Mouse (Mus musculus) CH12.LX (cell line): Measurements from ENCODE around the gene Nup155. TPM values are rescaled to one million over a fixed set of nuclear protein-coding genes. Genes with fewer than 3 reads are reported as not detected.

Source experiments
- DNase-seq: peaks from one replicate; pipeline ENCODE4 v3.0.0-alpha.2; 2013; ENCODE audit errors: extremely low read depth
- H3K27ac ChIP-seq: 2 replicates; pipeline ENCODE4 v1.5.1; 2012; ENCODE audit warnings: low read depth, mild to moderate bottlenecking, control low read depth, moderate library complexity; ENCODE audit not compliant: insufficient read depth
- H3K27me3 ChIP-seq: replicated peaks from 2 replicates; pipeline ENCODE3; 2012; ENCODE audit warnings: inconsistent platforms
- H3K36me3 ChIP-seq, 2 experiments: replicated peaks in 1 of 2; 2 replicates each; pipeline versions ENCODE3 to v1.6.1; 2012; ENCODE audit warnings: inconsistent platforms in 1 of 2, low read length in 1 of 2, mild to moderate bottlenecking in 1 of 2, mixed read lengths in 1 of 2, moderate library complexity in 1 of 2; ENCODE audit not compliant: control insufficient read depth in 1 of 2, insufficient read depth in 1 of 2
- H3K4me1 ChIP-seq, 2 experiments: 2 replicates each; pipeline ENCODE4 v1.6.1; 2012; ENCODE audit warnings: inconsistent platforms in 1 of 2, moderate library complexity in 1 of 2; ENCODE audit not compliant: insufficient read depth in 2 of 2, control insufficient read depth in 1 of 2
- H3K4me2 ChIP-seq: 2 replicates; pipeline ENCODE4 v1.6.1; 2012; ENCODE audit warnings: low read depth, mild to moderate bottlenecking, control low read depth; ENCODE audit not compliant: poor library complexity, insufficient read depth, severe bottlenecking
- H3K4me3 ChIP-seq, 3 experiments: fragments of 150-350 bp in 1 of 3; sonication (generic) in 1 of 3; replicated peaks in 1 of 3; 2 replicates each; pipeline versions ENCODE3 to v1.5.1; 2011 to 2012; ENCODE audit warnings: low read depth in 2 of 3, low read length in 2 of 3, mild to moderate bottlenecking in 2 of 3, moderate library complexity in 2 of 3, control low read depth in 1 of 3, improper control_type of control experiment in 1 of 3, inconsistent platforms in 1 of 3, mixed read lengths in 1 of 3; ENCODE audit not compliant: poor library complexity in 1 of 3
- H3K79me2 ChIP-seq: replicated peaks from 2 replicates; pipeline ENCODE4 v1.6.1; 2012; ENCODE audit warnings: mild to moderate bottlenecking, moderate library complexity; ENCODE audit not compliant: control insufficient read depth, poor library complexity, insufficient read depth, severe bottlenecking; ENCODE audit errors: extremely low read depth
- H3K9ac ChIP-seq: 2 replicates; pipeline ENCODE4 v1.6.1; 2012; ENCODE audit warnings: low read depth, mild to moderate bottlenecking, control low read depth, moderate library complexity; ENCODE audit not compliant: insufficient read depth
- H3K9me3 ChIP-seq: replicated peaks from 2 replicates; pipeline ENCODE3; 2012; ENCODE audit warnings: low read length, inconsistent platforms, mixed read lengths
- BHLHE40 ChIP-seq: IDR thresholded peaks from 2 replicates; pipeline ENCODE4 v1.6.1; 2011; ENCODE audit warnings: mild to moderate bottlenecking, low read depth, low read length, improper control_type of control experiment
- EP300 ChIP-seq: IDR thresholded peaks from 2 replicates; pipeline ENCODE4 v1.6.1; 2011; ENCODE audit warnings: low read length, improper control_type of control experiment
- ETS1 ChIP-seq: conservative IDR thresholded peaks from 2 replicates; pipeline ENCODE4 v1.6.1; 2012; ENCODE audit warnings: low read depth, mild to moderate bottlenecking, inconsistent platforms, low read length, improper control_type of control experiment, moderate library complexity
- HCFC1 ChIP-seq: IDR thresholded peaks from 2 replicates; pipeline ENCODE4 v1.6.1; 2012; ENCODE audit warnings: low read depth, mild to moderate bottlenecking, inconsistent platforms, low read length, improper control_type of control experiment
- IRF4 ChIP-seq: IDR thresholded peaks from 2 replicates; pipeline ENCODE4 v1.6.1; 2014; ENCODE audit warnings: low read depth, mild to moderate bottlenecking, inconsistent platforms, low read length, improper control_type of control experiment
- KAT2A ChIP-seq: IDR thresholded peaks from 2 replicates; pipeline ENCODE4 v1.6.1; 2012; ENCODE audit warnings: low read length, improper control_type of control experiment, inconsistent platforms; ENCODE audit not compliant: insufficient replicate concordance
- MEF2A ChIP-seq: IDR thresholded peaks from 2 replicates; pipeline ENCODE4 v1.6.1; 2014; ENCODE audit warnings: low read depth, mild to moderate bottlenecking, inconsistent platforms, low read length, improper control_type of control experiment, borderline replicate concordance
- MXI1 ChIP-seq: IDR thresholded peaks from 2 replicates; pipeline ENCODE4 v1.6.1; 2011; ENCODE audit warnings: mild to moderate bottlenecking, low read depth, low read length, improper control_type of control experiment
- PAX5 ChIP-seq: IDR thresholded peaks from 2 replicates; pipeline ENCODE4 v1.6.1; 2012; ENCODE audit warnings: low read length, inconsistent platforms, mixed read lengths
- RAD21 ChIP-seq: IDR thresholded peaks from 2 replicates; pipeline ENCODE4 v1.6.1; 2011; ENCODE audit warnings: low read depth, mild to moderate bottlenecking, low read length, improper control_type of control experiment, moderate library complexity
- RCOR1 ChIP-seq: conservative IDR thresholded peaks from 2 replicates; pipeline ENCODE4 v1.6.1; 2012; ENCODE audit warnings: low read depth, mild to moderate bottlenecking, inconsistent platforms, low read length, improper control_type of control experiment
- SMC3 ChIP-seq: IDR thresholded peaks from 2 replicates; pipeline ENCODE4 v1.6.1; 2011; ENCODE audit warnings: low read depth, low read length, improper control_type of control experiment
- UBTF ChIP-seq: IDR thresholded peaks from 2 replicates; pipeline ENCODE4 v1.6.1; 2012; ENCODE audit warnings: low read depth, mild to moderate bottlenecking, inconsistent platforms, low read length, improper control_type of control experiment, moderate library complexity
- USF2 ChIP-seq: conservative IDR thresholded peaks from 2 replicates; pipeline ENCODE4 v1.6.1; 2011; ENCODE audit warnings: low read depth, low read length, improper control_type of control experiment
- ZC3H11A ChIP-seq: IDR thresholded peaks from 2 replicates; pipeline ENCODE4 v1.6.1; 2012; ENCODE audit warnings: low read depth, mild to moderate bottlenecking, inconsistent platforms, low read length, improper control_type of control experiment
- ZMIZ1 ChIP-seq: IDR thresholded peaks from 2 replicates; pipeline ENCODE4 v1.6.1; 2012; ENCODE audit warnings: low read depth, mild to moderate bottlenecking, inconsistent platforms, low read length, improper control_type of control experiment
- dilution Hi-C: fragments of 300-500 bp; cut with MboI; formaldehyde crosslinking; loops from 2 replicates; pipeline ENCODE4 v1.14.3; 2020; ENCODE audit warnings: low sequenced_read_pairs; ENCODE audit not compliant: extremely low pct_unique_long_range_greater_than_20kb, extremely low pct_ligation_motif_present
- in situ Hi-C: fragments of 300-500 bp; cut with MboI; formaldehyde crosslinking; loops from 3 replicates; pipeline ENCODE4 v1.14.3; 2019; ENCODE audit warnings: low sequenced_read_pairs, low pct_ligation_motif_present, low pct_unique_long_range_greater_than_20kb, mixed read lengths
- polyA plus RNA-seq: library from polyadenylated mRNA; unstranded; fragments of >175 nt; gene quantifications from 2 replicates; pipeline ENCODE4 v1.2.1, GENCODE M21; 2012; ENCODE audit warnings: low read depth; ENCODE audit not compliant: insufficient read length
- total RNA-seq, 2 experiments: library from RNA; depleted of rRNA; stranded (reverse); fragments of 300-350 nt in 1 of 2; fragments of >200 nt in 1 of 2; gene quantifications; 2 replicates each; pipeline ENCODE4 v1.2.3; 2012 to 2014

Nup155 gene
- total and polyA plus RNA-seq, 3 experiments, result 37.4 to 45.0 (median 42.3) TPM

DNA sequence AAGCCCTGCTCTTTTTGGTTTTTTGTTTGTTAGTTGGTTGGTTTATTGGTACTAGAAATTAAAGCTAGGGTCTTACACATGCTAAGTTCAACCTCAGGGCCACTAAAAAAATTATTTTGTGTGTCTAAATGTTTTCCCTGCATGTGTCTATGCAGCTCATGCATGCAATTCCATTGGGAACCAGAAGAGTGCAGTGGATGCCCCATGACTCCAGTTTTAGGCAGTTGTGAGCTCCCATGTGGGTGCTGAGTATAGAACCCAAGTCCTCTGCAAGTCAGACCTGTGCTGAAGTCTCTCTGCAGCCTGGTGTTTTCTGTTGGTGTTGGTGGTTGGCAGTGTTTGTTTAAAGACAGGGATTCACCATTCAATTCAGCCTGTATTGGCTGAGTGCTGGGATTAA lies 22.7 kb downstream of the Nup155 start:
- H3K4me2 ChIP-seq, result no peak overlapping the region
- H3K79me2 ChIP-seq, result no peaks in the 10 kb centered on the region

GRCm38 (mm10) chr15:8135606-8136005 lies 26.5 kb downstream of the Nup155 start:
- dilution Hi-C loops, result no loop called here
- Histone ChIP-seq H3K27me3 (no peaks in the 10 kb centered on the region), H3K36me3 (peaks cover 59 to 92% of the 10 kb centered on the region in 2 experiments)

More for the DNA sequence above, 22.7 kb downstream of the Nup155 start:
- Histone ChIP-seq H3K9ac (no peak overlapping the region), H3K36me3 (peaks cover 66 to 94% of the 10 kb centered on the region in 2 experiments), H3K4me3 (no peak overlapping the region), H3K27me3 (no peaks in the 10 kb centered on the region), H3K27ac (no peak overlapping the region), H3K9me3 (no peaks in the 10 kb centered on the region), H3K4me1 (no peaks in the 10 kb centered on the region)
- dilution Hi-C loops (no loop called here), in situ Hi-C loops (no loop called here)
- TF ChIP-seq RAD21 (no peak; the same call in 1 of the 2 replicates), EP300 (no peak), PAX5 (no peak), IRF4 (no peak), ZMIZ1 (no peak), ETS1 (no peak), ZC3H11A (no peak)
- no peak for DNase-seq

DNA sequence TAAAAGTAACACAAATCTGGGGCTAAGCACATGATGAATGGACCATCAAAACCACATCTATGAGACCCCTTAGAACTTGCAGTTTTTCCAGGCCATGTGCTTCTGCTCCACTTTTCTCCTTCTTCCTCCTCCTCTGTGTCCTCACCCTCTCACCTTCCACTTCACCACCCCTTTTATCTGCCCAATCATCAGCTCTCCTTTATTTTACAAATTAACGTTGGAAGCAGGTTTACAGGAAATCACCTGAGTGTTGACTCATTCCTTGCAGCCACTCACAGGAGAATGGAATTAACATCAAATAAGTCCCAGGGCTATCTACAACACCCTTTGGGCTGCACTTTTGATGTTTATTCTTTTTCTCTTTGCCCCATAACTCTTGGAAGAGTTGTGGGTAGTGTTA lies 52.8 kb downstream of the Nup155 start:
- dilution Hi-C loops, result no loop called here
- H3K27me3 ChIP-seq, result no peaks in the 10 kb centered on the region
- DNase-seq, result no peak
- TF ChIP-seq UBTF (no peak), MEF2A (no peak), HCFC1 (no peak)
- no peaks in the 10 kb centered on the region for H3K4me1 ChIP-seq
- in situ Hi-C loops, result no loop called here
- H3K36me3 ChIP-seq, result peaks cover 31 to 53% of the 10 kb centered on the region in 2 experiments
- H3K27ac ChIP-seq, result no peak overlapping the region
- H3K79me2 ChIP-seq, result no peaks in the 10 kb centered on the region
- no peak overlapping the region for H3K4me2 ChIP-seq
- H3K4me3 ChIP-seq, result no peak overlapping the region
- no peak overlapping the region for H3K9ac ChIP-seq
- no peaks in the 10 kb centered on the region for H3K9me3 ChIP-seq

More at GRCm38 (mm10) chr15:8135606-8136005, 26.5 kb downstream of the Nup155 start:
- H3K4me3 ChIP-seq, result no peak overlapping the region
- no peak overlapping the region for H3K27ac ChIP-seq
- no peaks in the 10 kb centered on the region for H3K9me3 ChIP-seq
- in situ Hi-C loops, result no loop called here
- no peak for TF ChIP-seq USF2
- no peak for TF ChIP-seq SMC3
- TF ChIP-seq IRF4, result no peak
- no peak for TF ChIP-seq KAT2A
- no peak for TF ChIP-seq BHLHE40
- no peak for TF ChIP-seq MXI1
- no peak for TF ChIP-seq RCOR1
- DNase-seq, result no peak
- H3K4me1 ChIP-seq, result no peaks in the 10 kb centered on the region
- no peak overlapping the region for H3K9ac ChIP-seq
- no peaks in the 10 kb centered on the region for H3K79me2 ChIP-seq
- no peak overlapping the region for H3K4me2 ChIP-seq
